Mouse (Mus musculus) hindbrain, embryonic 15.5 days (tissue): ENCODE measurements around the gene Tenm3. TPM values are rescaled to one million over a fixed set of nuclear protein-coding genes. Genes with fewer than 3 reads are reported as not detected.

Experiments
- ATAC-seq: fragments of 200-750 bp; cut with Nextera tagmentation; 2 replicates; pipeline ENCODE4 v1.8.0; 2017; ENCODE audit warnings: low read depth, moderate number of reproducible peaks, moderate TSS enrichment; ENCODE audit not compliant: low FRiP score
- H3K27ac ChIP-seq: fragments of 300-500 bp; sonication (generic); replicated peaks from 2 replicates; pipeline ENCODE4 v1.5.1; 2015; ENCODE audit warnings: mild to moderate bottlenecking, inconsistent platforms
- H3K27me3 ChIP-seq: fragments of 300-500 bp; sonication (generic); 2 replicates; pipeline ENCODE4 v1.6.1; 2015; ENCODE audit warnings: control low read depth, inconsistent platforms
- H3K36me3 ChIP-seq: fragments of 300-500 bp; sonication (generic); 2 replicates; pipeline ENCODE4 v1.6.1; 2015; ENCODE audit warnings: control low read depth, inconsistent platforms
- H3K4me1 ChIP-seq: fragments of 300-500 bp; sonication (generic); replicated peaks from 2 replicates; pipeline ENCODE4 v1.6.1; 2015; ENCODE audit warnings: control low read depth, inconsistent platforms
- H3K4me2 ChIP-seq: fragments of 300-500 bp; sonication (generic); 2 replicates; pipeline ENCODE4 v1.6.1; 2015; ENCODE audit warnings: moderate library complexity, mild to moderate bottlenecking, inconsistent platforms
- H3K4me3 ChIP-seq: fragments of 300-500 bp; sonication (generic); 2 replicates; pipeline ENCODE4 v1.5.1; 2015; ENCODE audit warnings: mild to moderate bottlenecking, inconsistent platforms
- H3K9ac ChIP-seq: fragments of 300-500 bp; sonication (generic); 2 replicates; pipeline ENCODE4 v1.6.1; 2015; ENCODE audit warnings: inconsistent platforms
- H3K9me3 ChIP-seq: fragments of 300-500 bp; sonication (generic); 2 replicates; pipeline ENCODE4 v1.6.1; 2016; ENCODE audit warnings: control low read depth, inconsistent platforms
- WGBS: fragments of 180-500 bp; shearing (Covaris S2); methylation state at CpG from one replicate; pipeline ENCODE4 v1.1.7; 2015; 5-methylcytosine and 5-hydroxymethylcytosine counted together
- polyA plus RNA-seq: library from polyadenylated mRNA; unstranded; fragments of >200 nt; fragmentation: Nextera tagmentation; extraction: Ambion mirVana; gene quantifications from 2 replicates; pipeline ENCODE4 v1.2.1, GENCODE M21; 2015

Gene Tenm3
- polyA plus RNA-seq, 1 experiment from 2014 or later, result 32.7 TPM

DNA sequence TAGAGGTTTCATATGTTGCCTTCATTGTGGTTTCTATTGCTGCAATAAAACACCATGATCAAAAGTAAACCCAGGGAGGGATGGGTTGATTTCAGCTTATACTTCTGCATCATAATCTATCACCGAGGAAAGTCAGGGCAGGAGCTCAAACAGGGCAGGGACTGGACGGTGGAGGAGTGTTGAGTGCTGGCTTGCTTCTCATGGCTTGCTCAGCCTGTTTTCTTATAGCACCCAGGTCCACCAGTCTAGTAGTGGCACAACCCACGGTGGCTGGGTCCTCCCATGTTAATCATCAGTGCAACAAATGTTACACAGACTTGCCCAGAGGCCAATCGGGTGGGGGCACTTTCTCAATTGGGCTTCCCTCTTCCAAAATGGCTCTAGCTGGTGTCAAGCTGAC is 205.6 kb downstream of the Tenm3 start:
- no peak for ATAC-seq
- Histone ChIP-seq H3K27me3 (no peaks in the 10 kb centered on the region), H3K4me1 (no peaks in the 10 kb centered on the region), H3K9ac (no peak overlapping the region), H3K4me3 (no peak overlapping the region), H3K9me3 (no peaks in the 10 kb centered on the region), H3K36me3 (no peaks in the 10 kb centered on the region), H3K27ac (no peak overlapping the region), H3K4me2 (no peak overlapping the region)
- 83% methylated on average over 4 of the region's 4 CpGs for WGBS

DNA sequence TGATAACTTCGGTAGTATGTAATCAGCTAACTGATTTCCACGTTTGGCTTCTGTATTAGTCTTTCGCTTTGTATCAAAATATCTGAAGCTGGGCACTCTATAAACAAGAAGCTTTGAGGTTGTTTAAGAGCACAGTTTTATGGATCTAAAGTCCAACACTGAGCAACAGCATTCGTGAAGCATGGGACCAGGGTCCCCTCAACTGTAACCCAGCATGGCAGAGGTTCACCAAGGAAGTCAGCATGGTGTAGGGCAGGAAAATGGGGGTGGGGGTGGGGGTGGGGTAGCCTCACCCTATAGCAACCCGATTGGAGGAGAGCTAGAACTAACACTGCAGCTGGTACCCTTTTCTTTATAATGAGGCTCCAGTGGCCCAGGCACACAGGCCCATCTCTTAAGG is 206.8 kb downstream of the Tenm3 start:
- H3K27me3 ChIP-seq, result no peaks in the 10 kb centered on the region
- no peak overlapping the region for H3K9ac ChIP-seq
- no peak overlapping the region for H3K4me2 ChIP-seq
- ATAC-seq, result no peak
- no peaks in the 10 kb centered on the region for H3K9me3 ChIP-seq
- H3K4me1 ChIP-seq, result no peaks in the 10 kb centered on the region
- H3K36me3 ChIP-seq, result no peaks in the 10 kb centered on the region
- no peak overlapping the region for H3K27ac ChIP-seq
- no peak overlapping the region for H3K4me3 ChIP-seq
- 86% methylated on average over 5 of the region's 5 CpGs for WGBS

DNA sequence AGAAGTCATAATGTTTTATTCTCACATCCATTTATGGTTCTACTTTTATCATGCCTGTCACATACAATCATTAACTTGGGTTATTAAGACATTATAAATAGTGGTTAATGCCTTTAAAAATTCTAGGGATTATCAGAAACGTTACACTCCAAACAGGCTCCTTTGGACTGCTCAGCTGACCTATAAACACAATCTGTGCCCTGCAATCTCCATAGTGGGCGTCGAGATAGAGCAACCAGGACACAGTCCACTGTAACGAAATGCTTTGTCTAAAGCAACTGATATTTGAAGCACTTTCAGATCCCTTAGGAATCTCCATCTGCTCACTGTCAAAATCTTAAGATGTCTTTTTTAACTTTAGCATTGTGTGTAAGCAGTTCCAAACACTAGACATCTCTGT is 207.9 kb downstream of the Tenm3 start:
- Histone ChIP-seq H3K36me3 (no peaks in the 10 kb centered on the region), H3K4me2 (no peak overlapping the region), H3K9me3 (no peaks in the 10 kb centered on the region), H3K9ac (no peak overlapping the region), H3K27me3 (no peaks in the 10 kb centered on the region), H3K4me3 (no peak overlapping the region), H3K4me1 (no peaks in the 10 kb centered on the region), H3K27ac (no peak overlapping the region)
- WGBS, result 57% methylated on average over 4 of the region's 4 CpGs
- no peak for ATAC-seq

DNA sequence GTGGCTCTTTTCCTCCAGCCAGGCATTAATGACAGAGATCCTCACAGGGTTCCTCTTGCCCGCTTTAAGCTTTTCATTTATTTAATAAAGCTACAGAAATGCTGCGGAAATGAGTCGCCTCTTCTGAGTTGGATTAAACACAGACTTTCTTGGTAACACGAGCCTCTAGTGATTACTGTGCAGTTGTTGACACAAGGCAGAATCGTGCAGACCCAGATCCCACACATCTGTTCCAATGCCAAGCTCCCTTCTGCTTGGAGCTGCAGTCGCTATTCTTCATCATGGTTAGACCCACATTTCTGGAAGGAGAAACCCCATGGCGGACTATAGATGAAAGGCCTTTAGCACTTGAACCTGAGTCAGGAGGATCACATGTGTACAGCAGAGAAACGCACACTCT is 210.3 kb downstream of the Tenm3 start:
- H3K9me3 ChIP-seq, result no peaks in the 10 kb centered on the region
- no peaks in the 10 kb centered on the region for H3K36me3 ChIP-seq
- H3K27ac ChIP-seq, result no peak overlapping the region
- 79% methylated on average over 8 of the region's 8 CpGs for WGBS
- H3K27me3 ChIP-seq, result no peaks in the 10 kb centered on the region
- H3K9ac ChIP-seq, result no peak overlapping the region
- ATAC-seq, result no peak
- H3K4me1 ChIP-seq, result no peaks in the 10 kb centered on the region
- no peak overlapping the region for H3K4me3 ChIP-seq
- no peak overlapping the region for H3K4me2 ChIP-seq

DNA sequence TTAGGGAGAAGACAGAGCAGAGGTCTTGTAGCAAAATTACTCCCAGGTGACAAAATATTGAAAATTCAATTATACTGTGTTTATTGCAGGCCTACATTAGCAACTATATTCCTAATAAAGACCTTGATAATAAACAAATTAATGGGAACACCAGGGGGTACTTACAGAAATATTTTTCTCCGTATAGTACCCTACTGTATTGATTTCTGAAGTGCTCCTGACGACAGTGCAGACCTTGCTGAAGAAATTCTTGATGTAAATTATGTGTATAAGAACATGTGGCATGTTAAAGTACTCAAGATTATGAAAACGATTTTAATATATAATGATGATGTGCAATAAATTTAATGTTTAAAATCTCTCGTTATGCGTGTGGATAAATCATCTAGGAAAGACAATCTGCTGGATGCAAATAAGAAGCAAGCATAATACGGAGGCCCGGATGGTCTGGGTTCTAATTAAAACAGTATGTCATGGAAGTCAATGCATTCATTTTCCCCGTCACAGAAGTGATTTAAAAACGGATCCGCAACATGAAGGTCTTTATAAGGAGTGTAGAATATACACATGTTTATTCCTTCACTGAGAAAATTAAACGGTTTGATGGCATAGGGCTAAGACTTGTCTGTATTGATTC is 221.1 kb downstream of the Tenm3 start:
- H3K27me3 ChIP-seq, result no peaks in the 10 kb centered on the region
- H3K27ac ChIP-seq, result no peak overlapping the region
- no peak overlapping the region for H3K4me2 ChIP-seq
- WGBS, result 72% methylated on average over 11 of the region's 11 CpGs
- no peaks in the 10 kb centered on the region for H3K9me3 ChIP-seq
- ATAC-seq, result no peak
- H3K9ac ChIP-seq, result no peak overlapping the region
- H3K4me3 ChIP-seq, result no peak overlapping the region
- H3K36me3 ChIP-seq, result no peaks in the 10 kb centered on the region
- no peaks in the 10 kb centered on the region for H3K4me1 ChIP-seq

DNA sequence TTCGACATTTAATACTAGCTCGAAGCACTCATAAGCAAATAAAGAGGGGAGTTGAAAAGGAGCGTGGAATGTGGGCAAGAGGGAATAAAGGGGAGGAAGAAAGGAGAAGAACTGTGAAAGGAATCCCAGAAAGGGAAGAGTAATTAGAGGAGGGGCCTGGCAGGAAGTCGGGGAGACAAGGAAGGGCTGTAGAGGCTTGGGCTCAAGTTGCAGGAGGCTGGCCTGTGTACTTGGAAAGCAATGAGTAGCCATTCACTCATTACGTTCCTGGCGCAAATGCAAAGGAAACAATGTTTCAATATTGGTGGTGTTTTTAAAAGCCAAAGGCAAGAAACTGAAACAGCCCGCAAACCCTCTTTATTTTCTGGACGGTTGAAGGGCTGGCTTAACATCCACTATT is 228.7 kb downstream of the Tenm3 start:
- 28% methylated on average over 8 of the region's 8 CpGs for WGBS
- Histone ChIP-seq H3K4me3 (no peak overlapping the region), H3K36me3 (no peaks in the 10 kb centered on the region), H3K9me3 (no peaks in the 10 kb centered on the region), H3K4me1 (0 out of 2 replicates have a peak, but pooled peaks cover 4% of the 10 kb centered on the region), H3K27ac (no peak overlapping the region), H3K27me3 (no peaks in the 10 kb centered on the region), H3K9ac (no peak overlapping the region), H3K4me2 (no peak overlapping the region)
- no peak for ATAC-seq

DNA sequence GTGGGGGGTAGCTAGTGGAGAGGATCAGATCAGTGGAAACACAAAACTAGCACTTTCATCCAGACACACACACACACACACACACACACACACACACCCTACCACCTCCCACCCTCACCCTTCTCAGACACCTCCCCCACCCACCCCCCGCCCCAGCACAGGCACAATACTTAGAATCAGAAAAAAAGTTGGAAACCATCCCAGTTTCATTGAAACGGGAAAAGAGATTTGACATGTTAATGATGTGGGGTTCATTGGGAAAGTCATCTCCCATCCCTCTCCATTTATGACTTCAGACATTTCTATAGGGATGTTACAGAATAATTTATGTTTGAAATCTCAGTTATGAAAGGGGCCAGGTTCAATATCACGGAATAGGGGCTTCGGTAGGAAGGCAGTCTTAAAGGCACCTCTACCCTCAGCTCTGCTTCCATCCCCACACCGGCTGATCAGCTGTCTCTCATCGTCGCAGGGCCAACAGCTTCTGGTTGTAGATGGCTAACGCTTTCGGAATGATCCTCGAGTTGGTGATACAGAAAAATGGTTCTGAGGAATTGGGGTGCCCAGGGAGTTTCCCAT is 231.7 kb downstream of the Tenm3 start:
- Histone ChIP-seq H3K9me3 (no peaks in the 10 kb centered on the region), H3K4me3 (no peak overlapping the region), H3K27ac (no peak overlapping the region), H3K36me3 (no peaks in the 10 kb centered on the region), H3K9ac (no peak overlapping the region), H3K27me3 (no peaks in the 10 kb centered on the region), H3K4me2 (no peak overlapping the region), H3K4me1 (0 out of 2 replicates have a peak, but pooled peaks cover 4% of the 10 kb centered on the region)
- 70% methylated on average over 10 of the region's 10 CpGs for WGBS
- no peak for ATAC-seq

DNA sequence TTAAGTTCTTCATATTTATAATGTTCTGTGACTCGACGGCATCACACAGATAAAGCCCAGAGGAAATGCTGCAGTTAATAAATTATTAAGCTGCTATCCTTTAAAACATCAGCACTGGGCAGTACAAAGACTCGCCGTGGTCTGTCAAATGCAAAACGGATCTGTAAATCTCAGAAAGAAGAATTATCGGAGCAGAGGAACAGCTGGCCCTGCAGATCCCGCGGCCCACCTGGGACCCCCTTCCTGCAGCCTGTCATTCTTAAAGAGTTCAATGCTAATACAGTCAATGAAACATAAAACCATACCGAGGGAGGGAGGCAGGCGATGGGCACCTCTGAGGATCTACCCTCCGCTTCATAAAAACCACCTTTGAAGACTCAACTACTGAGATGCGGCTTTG is 232.6 kb downstream of the Tenm3 start:
- no peak overlapping the region for H3K4me3 ChIP-seq
- 39% methylated on average over 12 of the region's 12 CpGs for WGBS
- H3K27ac ChIP-seq, result no peak overlapping the region
- no peak overlapping the region for H3K4me2 ChIP-seq
- no peaks in the 10 kb centered on the region for H3K9me3 ChIP-seq
- H3K9ac ChIP-seq, result no peak overlapping the region
- 0 out of 2 replicates have a peak, but pooled peaks cover 4% of the 10 kb centered on the region for H3K4me1 ChIP-seq
- no peaks in the 10 kb centered on the region for H3K36me3 ChIP-seq
- H3K27me3 ChIP-seq, result no peaks in the 10 kb centered on the region
- no peak for ATAC-seq

DNA sequence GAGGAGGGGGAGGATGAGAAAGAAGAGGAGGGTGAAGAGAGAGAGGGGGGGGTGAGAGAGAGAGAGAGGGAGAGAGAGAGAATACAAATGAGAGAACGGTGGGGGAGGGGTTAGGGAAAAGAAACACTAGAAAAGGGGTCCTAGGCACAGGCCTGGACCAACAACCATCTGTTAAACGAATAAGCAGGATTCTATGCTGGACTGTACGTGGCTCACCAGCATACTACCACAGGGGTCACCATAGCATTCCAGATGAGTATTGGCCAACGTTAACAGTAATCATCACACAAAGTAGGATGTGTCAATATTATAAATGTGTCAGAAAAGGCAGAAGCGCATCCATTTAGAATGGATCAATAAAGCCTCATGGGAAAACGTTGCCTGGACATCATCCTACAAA is 233.4 kb downstream of the Tenm3 start:
- H3K4me2 ChIP-seq, result no peak overlapping the region
- WGBS, result 55% methylated on average over 6 of the region's 6 CpGs
- H3K9me3 ChIP-seq, result no peaks in the 10 kb centered on the region
- H3K27me3 ChIP-seq, result no peaks in the 10 kb centered on the region
- no peak for ATAC-seq
- no peak overlapping the region for H3K9ac ChIP-seq
- 0 out of 2 replicates have a peak, but pooled peaks cover 4% of the 10 kb centered on the region for H3K4me1 ChIP-seq
- H3K36me3 ChIP-seq, result no peaks in the 10 kb centered on the region
- no peak overlapping the region for H3K27ac ChIP-seq
- no peak overlapping the region for H3K4me3 ChIP-seq

DNA sequence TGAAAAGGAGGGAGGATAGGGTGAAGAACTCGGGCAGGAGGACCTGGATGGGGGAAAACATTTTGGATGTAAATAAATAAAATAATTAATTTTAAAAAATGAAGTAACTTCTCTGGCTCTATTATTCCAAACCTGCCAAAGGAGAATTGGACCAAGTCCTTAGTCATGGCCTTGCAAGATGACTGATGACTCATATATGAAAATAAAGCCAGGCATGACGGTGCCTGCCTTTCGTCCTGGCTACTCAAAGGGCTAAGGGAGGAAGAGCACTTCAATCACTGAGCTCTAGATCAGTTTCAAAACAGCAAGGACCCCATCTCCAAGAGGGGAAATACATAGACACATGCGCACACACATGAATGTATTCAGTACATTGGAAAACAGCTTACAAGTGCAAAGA is 234.1 kb downstream of the Tenm3 start:
- no peak for ATAC-seq
- no peak overlapping the region for H3K4me2 ChIP-seq
- no peak overlapping the region for H3K4me3 ChIP-seq
- WGBS, result 81% methylated on average over 4 of the region's 4 CpGs
- H3K9me3 ChIP-seq, result no peaks in the 10 kb centered on the region
- no peak overlapping the region for H3K9ac ChIP-seq
- H3K27me3 ChIP-seq, result no peaks in the 10 kb centered on the region
- no peaks in the 10 kb centered on the region for H3K36me3 ChIP-seq
- H3K27ac ChIP-seq, result no peak overlapping the region
- H3K4me1 ChIP-seq, result 0 out of 2 replicates have a peak, but pooled peaks cover 4% of the 10 kb centered on the region

DNA sequence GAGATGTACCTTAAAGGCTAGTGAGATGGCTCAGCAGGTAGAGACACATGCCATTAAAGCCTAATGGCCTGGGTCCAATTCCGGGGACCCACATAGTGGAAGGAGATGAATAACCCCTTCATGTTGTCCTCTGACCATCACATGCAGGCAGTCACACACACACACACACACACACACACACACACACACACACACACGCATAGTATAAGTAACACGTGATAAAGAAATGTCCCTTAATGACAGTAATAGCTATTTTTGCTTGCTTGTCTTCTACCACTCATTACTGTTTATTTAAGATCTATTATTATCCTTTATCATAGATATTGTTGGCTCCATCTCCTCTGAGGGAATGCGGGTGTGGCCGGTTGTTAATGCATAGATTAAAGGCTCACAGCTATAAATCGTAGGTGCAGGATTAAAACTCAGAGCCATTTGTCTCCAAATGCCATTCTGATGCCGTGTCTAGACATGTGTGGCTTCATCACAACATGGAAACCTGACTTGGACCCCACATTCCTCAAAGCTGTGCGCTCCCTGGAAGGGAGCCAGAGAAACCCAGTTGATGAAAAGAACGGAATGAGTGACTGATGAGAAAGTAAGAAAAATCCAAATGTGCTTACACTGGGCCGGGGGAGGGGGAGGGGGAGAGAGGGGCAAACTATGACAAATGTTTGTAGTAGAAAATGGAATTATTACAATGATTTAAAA is 239.4 kb downstream of the Tenm3 start:
- Histone ChIP-seq H3K4me1 (peaks cover 6% of the 10 kb centered on the region; the same call in 1 of the 2 replicates), H3K36me3 (no peaks in the 10 kb centered on the region), H3K27ac (no peak overlapping the region), H3K4me3 (no peak overlapping the region), H3K9me3 (no peaks in the 10 kb centered on the region), H3K4me2 (no peak overlapping the region), H3K9ac (no peak overlapping the region), H3K27me3 (no peaks in the 10 kb centered on the region)
- 86% methylated on average over 10 of the region's 10 CpGs for WGBS
- no peak for ATAC-seq

DNA sequence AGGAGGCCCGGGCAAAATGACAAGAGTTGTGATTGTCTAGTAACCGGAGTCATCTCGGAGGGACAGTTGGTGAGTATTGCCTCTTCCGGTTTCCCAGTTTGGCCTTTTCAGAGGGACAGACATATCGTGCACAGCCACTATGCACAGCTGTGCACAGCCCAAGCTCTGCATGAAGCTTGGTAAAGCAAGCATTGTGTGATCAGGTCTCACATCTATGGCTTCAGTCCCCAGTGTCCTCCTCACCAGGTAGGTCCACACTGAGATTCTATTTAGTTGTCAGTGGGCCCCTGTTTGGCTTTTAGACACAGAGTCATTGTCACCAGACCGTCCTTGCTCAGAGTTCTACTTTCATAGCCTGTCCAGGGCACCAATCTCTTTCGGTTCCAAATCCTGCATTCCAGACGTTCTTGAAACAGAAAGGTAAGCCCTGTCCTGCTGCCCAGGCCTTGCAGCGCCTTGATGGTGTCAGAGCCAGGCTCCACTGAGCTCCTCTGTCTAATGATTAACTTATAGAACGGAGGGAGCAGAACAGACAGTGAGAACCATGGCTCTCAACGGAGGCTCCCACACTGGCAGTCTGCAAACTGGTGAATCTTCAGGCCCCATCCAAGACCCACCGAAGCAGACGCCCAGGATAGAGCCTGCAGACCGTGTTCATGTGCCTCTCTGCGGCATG is 240.4 kb downstream of the Tenm3 start:
- no peak overlapping the region for H3K27ac ChIP-seq
- H3K9me3 ChIP-seq, result no peaks in the 10 kb centered on the region
- no peaks in the 10 kb centered on the region for H3K27me3 ChIP-seq
- H3K36me3 ChIP-seq, result no peaks in the 10 kb centered on the region
- H3K4me2 ChIP-seq, result no peak overlapping the region
- no peak overlapping the region for H3K9ac ChIP-seq
- WGBS, result 82% methylated on average over 15 of the region's 15 CpGs
- no peak overlapping the region for H3K4me3 ChIP-seq
- no peak for ATAC-seq
- H3K4me1 ChIP-seq, result peaks cover 6% of the 10 kb centered on the region; the same call in 1 of the 2 replicates
